Mouse (Mus musculus): Measurements from ENCODE around the gene Aco2. TPM values are rescaled to one million over a fixed set of nuclear protein-coding genes. Genes with fewer than 3 reads are reported as not detected.

Gene Aco2
- total and polyA plus RNA-seq, 3 experiments, result 1,810 to 2,215 (median 2,076) TPM

DNA sequence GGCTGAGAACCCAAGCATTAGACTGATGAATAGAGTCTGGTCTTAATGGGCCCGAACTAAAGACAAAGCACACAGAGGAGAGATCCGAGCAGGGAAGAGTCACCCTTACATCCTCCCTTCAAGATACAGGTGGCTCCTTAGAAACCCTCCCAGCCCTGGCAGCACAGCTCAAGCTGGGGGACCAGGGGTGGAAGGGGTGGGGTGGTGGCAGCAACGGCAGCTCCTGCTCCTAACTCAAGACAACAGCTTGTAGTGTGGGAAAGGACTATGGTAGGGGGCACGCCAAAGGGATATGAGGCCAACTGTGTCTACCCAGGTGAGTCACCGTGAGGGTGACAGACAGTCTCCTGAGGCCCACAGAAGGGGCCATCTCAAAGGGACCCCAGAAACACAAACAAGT, 24.2 kb upstream of the Aco2 start:
- peak overlapping the region; percentile 52 for H3K27ac ChIP-seq
- 77% methylated on average over 5 of the region's 5 CpGs for WGBS
- intact Hi-C loops (cut with DNase I), result no loop called here
- no peaks in the 10 kb centered on the region for H3K27me3 ChIP-seq (ENCODE audit: control insufficient read depth, insufficient read depth, low read length)
- no peak for DNase-seq
- H3K9ac ChIP-seq (ENCODE audit: low read depth, low read length), result no peak overlapping the region
- H3K79me2 ChIP-seq (replicated peaks; ENCODE audit: control insufficient read depth, insufficient read depth, low read length), result peaks cover 5% of the 10 kb centered on the region
- H3K36me3 ChIP-seq (ENCODE audit: control insufficient read depth, insufficient read depth, low read length), result peaks cover 23% of the 10 kb centered on the region
- H3K4me1 ChIP-seq (ENCODE audit: control insufficient read depth, insufficient read depth, low read length), result peaks cover 14% of the 10 kb centered on the region
- H3K4me3 ChIP-seq, result no peak overlapping the region
- TF ChIP-seq EP300 (IDR thresholded peaks at IDR 0.05; ENCODE audit: insufficient read depth, low read depth, low read length), result no peak
- no peak for TF ChIP-seq CTCF (IDR thresholded peaks at IDR 0.05)
- no peak for TF ChIP-seq POLR2A (IDR thresholded peaks at IDR 0.05; ENCODE audit: insufficient read depth, low read depth, low read length)

DNA sequence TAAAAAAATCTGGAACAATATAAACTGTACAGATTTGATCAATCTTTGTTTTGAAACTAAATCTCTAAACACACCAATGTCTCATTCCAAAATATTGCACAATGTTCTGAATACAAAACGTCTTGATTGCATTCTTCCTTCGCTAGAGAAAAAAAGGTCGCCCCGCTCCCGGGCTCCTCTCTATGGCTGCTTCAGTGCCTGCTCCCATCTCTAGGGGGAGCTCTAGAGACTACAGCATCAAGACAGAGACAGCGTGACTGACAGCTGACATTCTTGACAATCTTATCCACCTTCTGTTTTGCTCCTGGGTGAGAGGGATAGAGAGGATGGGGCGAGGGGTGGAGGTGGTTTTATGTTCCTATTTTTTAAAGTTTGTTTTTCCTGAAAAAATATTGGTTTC, 23.8 kb upstream of the Aco2 start:
- H3K79me2 ChIP-seq (replicated peaks; ENCODE audit: control insufficient read depth, insufficient read depth, low read length), result peaks cover 5% of the 10 kb centered on the region
- H3K27me3 ChIP-seq (ENCODE audit: control insufficient read depth, insufficient read depth, low read length), result no peaks in the 10 kb centered on the region
- H3K9ac ChIP-seq (ENCODE audit: low read depth, low read length), result no peak overlapping the region
- H3K36me3 ChIP-seq (ENCODE audit: control insufficient read depth, insufficient read depth, low read length), result peaks cover 25% of the 10 kb centered on the region
- intact Hi-C loops (cut with DNase I), result no loop called here
- TF ChIP-seq POLR2A (IDR thresholded peaks at IDR 0.05; ENCODE audit: insufficient read depth, low read depth, low read length), result no peak
- TF ChIP-seq EP300 (IDR thresholded peaks at IDR 0.05; ENCODE audit: insufficient read depth, low read depth, low read length), result no peak
- no peak; the same call in 1 of the 2 replicates for TF ChIP-seq CTCF (IDR thresholded peaks at IDR 0.05)
- 16% methylated on average over 7 of the region's 7 CpGs for WGBS
- peaks cover 15% of the 10 kb centered on the region for H3K4me1 ChIP-seq (ENCODE audit: control insufficient read depth, insufficient read depth, low read length)
- peak overlapping the region; percentile 52; the same call in 1 of the 2 replicates for H3K27ac ChIP-seq
- H3K4me3 ChIP-seq, result no peak overlapping the region
- peak; percentile 64 to 66 for DNase-seq

DNA sequence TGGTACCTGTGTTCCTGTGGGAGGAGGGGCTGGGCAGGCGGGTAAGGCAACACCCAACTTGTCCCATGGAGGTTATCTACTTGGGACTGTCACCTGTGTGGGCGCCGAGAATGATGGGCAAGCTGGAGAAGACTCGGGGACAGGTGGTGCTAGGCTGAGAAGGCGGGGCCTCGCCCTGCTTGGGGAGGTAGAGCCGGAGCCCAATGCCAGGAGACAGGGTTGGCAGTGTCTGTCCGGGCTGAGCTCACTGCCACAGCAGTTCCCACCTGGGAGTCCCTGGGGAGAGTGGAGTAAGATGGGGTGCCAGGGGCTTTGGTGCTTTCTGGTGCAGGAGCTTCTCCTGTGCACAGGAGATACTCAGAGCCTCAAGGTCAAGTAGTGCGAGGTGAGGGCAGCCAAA, 23.0 kb upstream of the Aco2 start:
- Histone ChIP-seq H3K9ac (ENCODE audit: low read depth, low read length) (peak overlapping the region; percentile 26; the same call in 1 of the 2 replicates), H3K79me2 (replicated peaks; ENCODE audit: control insufficient read depth, insufficient read depth, low read length) (peaks cover 5% of the 10 kb centered on the region), H3K27ac (peak overlapping the region; percentile 56; the same call in 1 of the 2 replicates), H3K4me1 (ENCODE audit: control insufficient read depth, insufficient read depth, low read length) (peaks cover 18% of the 10 kb centered on the region), H3K4me3 (no peak overlapping the region), H3K36me3 (ENCODE audit: control insufficient read depth, insufficient read depth, low read length) (peaks cover 25% of the 10 kb centered on the region), H3K27me3 (ENCODE audit: control insufficient read depth, insufficient read depth, low read length) (no peaks in the 10 kb centered on the region)
- 55% methylated on average over 9 of the region's 9 CpGs for WGBS
- intact Hi-C loops (cut with DNase I), result no loop called here
- peak in 1 of 2 experiments; percentile 50 for DNase-seq
- TF ChIP-seq CTCF (IDR thresholded peaks at IDR 0.05), result no peak
- 0 out of 2 replicates have a peak, but pooled peaks have one; percentile 36 for TF ChIP-seq EP300 (IDR thresholded peaks at IDR 0.05; ENCODE audit: insufficient read depth, low read depth, low read length)
- no peak for TF ChIP-seq POLR2A (IDR thresholded peaks at IDR 0.05; ENCODE audit: insufficient read depth, low read depth, low read length)

DNA sequence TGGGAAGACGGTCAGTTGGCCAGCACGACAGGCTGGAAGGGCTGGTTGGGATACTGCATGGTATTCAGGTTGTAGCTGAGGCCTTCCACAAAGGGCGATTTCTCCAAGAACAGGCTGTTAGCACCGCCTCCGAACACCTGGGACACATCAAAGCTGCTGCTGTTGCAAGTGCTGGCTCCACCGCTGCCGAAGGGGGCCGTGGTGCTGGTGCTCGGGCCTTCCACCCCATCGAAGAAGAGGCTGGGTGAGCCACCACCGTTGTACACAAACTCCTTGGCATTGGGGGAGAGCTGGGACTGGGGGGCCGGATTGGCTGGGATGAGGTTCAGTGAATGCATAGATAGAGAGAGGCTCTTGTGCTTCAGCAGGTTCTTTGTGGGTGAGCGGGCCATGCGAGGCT, 21.4 kb upstream of the Aco2 start:
- Histone ChIP-seq H3K79me2 (replicated peaks; ENCODE audit: control insufficient read depth, insufficient read depth, low read length) (peaks cover 5% of the 10 kb centered on the region), H3K27ac (peak overlapping the region; percentile 9; the same call in 1 of the 2 replicates), H3K4me1 (ENCODE audit: control insufficient read depth, insufficient read depth, low read length) (peaks cover 15% of the 10 kb centered on the region), H3K36me3 (ENCODE audit: control insufficient read depth, insufficient read depth, low read length) (peaks cover 25% of the 10 kb centered on the region), H3K4me3 (no peak overlapping the region), H3K27me3 (ENCODE audit: control insufficient read depth, insufficient read depth, low read length) (no peaks in the 10 kb centered on the region), H3K9ac (ENCODE audit: low read depth, low read length) (peak overlapping the region; percentile 0; the same call in 1 of the 2 replicates)
- intact Hi-C loops (cut with DNase I), result no loop called here
- no peak for DNase-seq
- 72% methylated on average over 14 of the region's 14 CpGs for WGBS
- TF ChIP-seq POLR2A (IDR thresholded peaks at IDR 0.05; ENCODE audit: insufficient read depth, low read depth, low read length) (no peak), EP300 (IDR thresholded peaks at IDR 0.05; ENCODE audit: insufficient read depth, low read depth, low read length) (no peak), CTCF (IDR thresholded peaks at IDR 0.05) (no peak)

DNA sequence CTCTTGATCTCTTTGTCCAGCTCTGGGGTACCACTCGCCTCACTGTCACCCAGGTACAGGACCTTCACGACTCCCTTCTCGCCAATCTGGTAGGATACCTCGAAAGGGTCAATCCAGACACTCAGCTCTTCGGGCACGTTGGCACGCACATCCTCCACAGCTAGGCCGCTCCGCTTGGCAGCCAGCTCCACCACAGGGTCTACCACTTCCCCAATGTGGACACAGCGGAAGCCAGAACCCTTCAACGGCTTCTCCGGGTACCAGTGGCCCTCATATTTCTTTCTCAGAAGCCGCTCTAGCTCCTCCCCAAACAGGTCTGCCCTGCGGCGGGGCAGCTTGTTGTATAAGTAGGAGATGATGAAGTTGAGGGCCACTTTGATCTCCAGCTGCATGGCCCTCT, 20.7 kb upstream of the Aco2 start:
- Histone ChIP-seq H3K79me2 (replicated peaks; ENCODE audit: control insufficient read depth, insufficient read depth, low read length) (peaks cover 6% of the 10 kb centered on the region), H3K27me3 (ENCODE audit: control insufficient read depth, insufficient read depth, low read length) (no peaks in the 10 kb centered on the region), H3K4me3 (no peak overlapping the region), H3K36me3 (ENCODE audit: control insufficient read depth, insufficient read depth, low read length) (peaks cover 25% of the 10 kb centered on the region), H3K27ac (peak overlapping the region; percentile 40; the same call in 1 of the 2 replicates), H3K4me1 (ENCODE audit: control insufficient read depth, insufficient read depth, low read length) (peaks cover 12% of the 10 kb centered on the region), H3K9ac (ENCODE audit: low read depth, low read length) (no peak overlapping the region)
- no peak for DNase-seq
- WGBS, result 73% methylated on average over 15 of the region's 15 CpGs
- intact Hi-C loops (cut with DNase I), result no loop called here
- no peak for TF ChIP-seq CTCF (IDR thresholded peaks at IDR 0.05)
- no peak for TF ChIP-seq POLR2A (IDR thresholded peaks at IDR 0.05; ENCODE audit: insufficient read depth, low read depth, low read length)
- no peak for TF ChIP-seq EP300 (IDR thresholded peaks at IDR 0.05; ENCODE audit: insufficient read depth, low read depth, low read length)

DNA sequence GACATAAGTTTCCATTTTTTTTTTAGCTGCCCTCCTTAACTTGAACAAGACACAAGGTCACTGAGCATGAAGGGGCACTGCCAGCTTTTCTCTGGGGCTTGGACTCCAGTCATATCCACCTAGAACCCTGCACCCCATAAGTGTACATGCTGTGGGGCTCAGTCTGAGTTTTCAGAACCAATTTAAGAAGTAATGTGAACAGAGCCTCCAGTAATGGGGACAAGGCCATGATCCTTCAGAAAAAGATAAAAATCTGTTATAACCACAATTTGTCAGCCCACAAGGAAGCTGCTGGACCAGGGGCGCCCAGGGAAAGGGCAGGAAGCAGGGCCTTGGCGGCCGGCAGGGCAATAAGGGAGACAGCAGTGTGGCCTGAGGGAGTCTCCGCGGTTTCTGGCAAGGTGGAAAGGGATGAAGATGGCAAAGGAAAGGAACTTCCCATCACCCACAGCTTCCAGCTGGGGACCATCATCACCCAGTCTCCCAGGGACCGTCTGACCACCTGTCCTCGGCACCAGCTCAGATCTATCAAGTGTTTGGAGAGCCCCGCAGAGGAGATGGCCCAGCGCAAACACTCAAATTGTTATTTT, 19.6 kb upstream of the Aco2 start:
- Histone ChIP-seq H3K4me1 (ENCODE audit: control insufficient read depth, insufficient read depth, low read length) (peaks cover 12% of the 10 kb centered on the region), H3K9ac (ENCODE audit: low read depth, low read length) (no peak overlapping the region), H3K79me2 (replicated peaks; ENCODE audit: control insufficient read depth, insufficient read depth, low read length) (peaks cover 6% of the 10 kb centered on the region), H3K4me3 (no peak overlapping the region), H3K27ac (peak overlapping the region; percentile 40), H3K27me3 (ENCODE audit: control insufficient read depth, insufficient read depth, low read length) (no peaks in the 10 kb centered on the region), H3K36me3 (ENCODE audit: control insufficient read depth, insufficient read depth, low read length) (peaks cover 25% of the 10 kb centered on the region)
- DNase-seq, result no peak
- intact Hi-C loops (cut with DNase I), result no loop called here
- TF ChIP-seq EP300 (IDR thresholded peaks at IDR 0.05; ENCODE audit: insufficient read depth, low read depth, low read length), result no peak
- TF ChIP-seq POLR2A (IDR thresholded peaks at IDR 0.05; ENCODE audit: insufficient read depth, low read depth, low read length), result no peak
- no peak for TF ChIP-seq CTCF (IDR thresholded peaks at IDR 0.05)
- WGBS, result 60% methylated on average over 9 of the region's 9 CpGs

Data from heart, adult 2 months (tissue).